Mouse (Mus musculus): ENCODE measurements at regions not wholly inside any gene's neighbourhood (a gene's known extent, or its start where the extent isn't known, plus 50 kb on each side); places are given as distances from the start of the nearest gene placed in this dataset.

DNA sequence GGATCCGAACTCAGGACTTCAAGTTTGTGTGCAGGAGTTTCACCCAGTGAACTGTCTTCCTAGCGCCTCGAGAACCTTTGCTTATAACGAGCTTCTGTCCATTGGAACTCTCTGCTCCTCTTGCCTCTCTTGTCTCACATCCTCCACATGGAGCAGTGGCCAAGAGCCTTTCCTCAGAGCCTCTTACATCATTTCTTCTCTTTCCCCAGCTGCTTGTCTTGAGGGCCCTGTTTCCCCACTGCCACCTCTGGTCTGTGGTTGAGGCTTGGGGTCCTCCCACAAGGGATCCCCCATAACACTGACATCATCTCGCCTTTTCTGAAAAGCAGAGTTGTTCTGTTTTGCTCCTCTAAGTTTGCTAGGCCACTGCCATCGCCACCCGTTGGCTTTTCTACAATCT, 51.9 kb upstream of the Dars start:
- Histone ChIP-seq H3K4me2 (ENCODE audit: low read depth) (no peak overlapping the region), H3K27me3 (ENCODE audit: control insufficient read depth, insufficient read depth, insufficient read length) (no peaks in the 10 kb centered on the region), H3K79me2 (ENCODE audit: control insufficient read depth, insufficient read depth) (no peaks in the 10 kb centered on the region), H3K36me3 (ENCODE audit: control insufficient read depth, insufficient read depth) (no peaks in the 10 kb centered on the region), H3ac (ENCODE audit: control insufficient read depth, insufficient read length) (no peak overlapping the region), H3K4me3 (no peak overlapping the region)
- TF ChIP-seq MYOD1 (IDR thresholded peaks at IDR 0.05; ENCODE audit: control insufficient read depth in 1 of 3, insufficient read length in 2 of 3, low read depth in 2 of 3) (no peak), POLR2A (IDR thresholded peaks at IDR 0.05; ENCODE audit: insufficient read length, low read depth) (no peak), CEBPB (IDR thresholded peaks at IDR 0.05; ENCODE audit: insufficient read depth, poor library complexity, severe bottlenecking) (no peak), E2F4 (IDR thresholded peaks at IDR 0.05; ENCODE audit: insufficient read depth) (no peak), TCF12 (IDR thresholded peaks at IDR 0.05; ENCODE audit: insufficient read depth, poor library complexity, severe bottlenecking) (no peak), MYOG (IDR thresholded peaks at IDR 0.05; ENCODE audit: control insufficient read depth in 1 of 3, insufficient read depth in 1 of 3, insufficient read length in 2 of 3, low read depth in 2 of 3) (no peak), SRF (IDR thresholded peaks at IDR 0.05; ENCODE audit: control insufficient read depth, insufficient read length, low read depth) (no peak), TCF3 (IDR thresholded peaks at IDR 0.05; ENCODE audit: insufficient read length, low read depth) (no peak), REST (IDR thresholded peaks at IDR 0.05; ENCODE audit: insufficient read depth, insufficient read length) (no peak)

Data from myocyte (in vitro differentiated cells).